ENCODE assay signal across 31 mouse cellular contexts in genomic region chr2:122260729-122261128, GRCm38 (mm10). TPM values are rescaled to one million over a fixed set of nuclear protein-coding genes. Genes with fewer than 3 reads are reported as not detected.
A peak's percentile ranks its signal among the peaks of the same experiment; 100 is the strongest.
DNase-seq lines count a peak whose midpoint lies in the region; ATAC-seq and TF ChIP-seq lines count a peak whose summit lies in the region.
"Had no signal": no experiment of that assay in that cellular context is flagged by ENCODE, and none has a peak within 500 bp of the region (broad histone marks: within the 10 kb centered on the region; RNA-seq: fewer than 3 reads in every experiment).

No protein-coding gene starts in this region.

- no peaks in the 10 kb centered on the region for H3K27me3 ChIP-seq in intestine, embryonic 15.5 days (replicated peaks)
- no peaks in the 10 kb centered on the region for H3K27me3 ChIP-seq in intestine, postnatal 0 days (replicated peaks; ENCODE audit: control insufficient read depth, insufficient read depth, low read length)
- no peaks in the 10 kb centered on the region for H3K27me3 ChIP-seq in stomach, embryonic 16.5 days (ENCODE audit: control insufficient read depth, insufficient read depth, low read length)
- H3K27me3 ChIP-seq in forebrain, embryonic 10.5 days (ENCODE audit: poor library complexity, severe bottlenecking) = no peaks in the 10 kb centered on the region
- H3K27me3 ChIP-seq: embryonic facial prominence, embryonic 12.5 days; embryonic facial prominence, embryonic 15.5 days; forebrain, embryonic 12.5 days; forebrain, embryonic 15.5 days; heart, embryonic 13.5 days had no signal

- intact Hi-C loops in gastrocnemius, postnatal 36 days (cut with DNase I) = no loop called here

- H3K27ac ChIP-seq in intestine, embryonic 15.5 days = peak overlapping the region; percentile 66
- peak overlapping the region; percentile 64; the same call in 1 of the 2 replicates for H3K27ac ChIP-seq in intestine, postnatal 0 days (ENCODE audit: low read depth, low read length)
- H3K27ac ChIP-seq in stomach, embryonic 16.5 days (ENCODE audit: low read length) = no peak overlapping the region
- H3K27ac ChIP-seq in forebrain, embryonic 10.5 days = no peak overlapping the region
- H3K27ac ChIP-seq: embryonic facial prominence, embryonic 12.5 days; embryonic facial prominence, embryonic 15.5 days; forebrain, embryonic 12.5 days; forebrain, embryonic 15.5 days; heart, adult 2 months; heart, embryonic 10.5 days; heart, embryonic 13.5 days; hindbrain, embryonic 14.5 days; hindbrain, postnatal 0 days had no signal

- H3K4me3 ChIP-seq in intestine, embryonic 15.5 days (replicated peaks) = no peak overlapping the region
- H3K4me3 ChIP-seq in intestine, postnatal 0 days (ENCODE audit: low read depth, low read length) = no peak overlapping the region
- no peak overlapping the region for H3K4me3 ChIP-seq in stomach, embryonic 16.5 days (replicated peaks; ENCODE audit: low read length)
- H3K4me3 ChIP-seq in forebrain, embryonic 10.5 days = no peak overlapping the region
- H3K4me3 ChIP-seq: embryonic facial prominence, embryonic 12.5 days; embryonic facial prominence, embryonic 15.5 days; forebrain, embryonic 12.5 days; forebrain, embryonic 15.5 days; heart, adult 2 months; heart, embryonic 10.5 days; heart, embryonic 13.5 days had no signal

- ATAC-seq in intestine, embryonic 15.5 days = peak; percentile 96
- peak; percentile 82 for ATAC-seq in intestine, postnatal 0 days
- ATAC-seq in stomach, embryonic 16.5 days (ENCODE audit: insufficient read depth, low FRiP score) = peak; percentile 69
- ATAC-seq: CD4-positive, CD25-positive, alpha-beta regulatory T cell, adult 4 months; forebrain, embryonic 15.5 days; hindbrain, postnatal 0 days had no signal

- WGBS in intestine, embryonic 15.5 days = 61% methylated on average over 5 of the region's 5 CpGs
- 30% methylated on average over 5 of the region's 5 CpGs for WGBS in intestine, postnatal 0 days
- 70% methylated on average over 5 of the region's 5 CpGs for WGBS in stomach, embryonic 16.5 days
- WGBS in forebrain, embryonic 10.5 days = 88% methylated on average over 5 of the region's 5 CpGs

- peaks cover 3% of the 10 kb centered on the region; the same call in 1 of the 2 replicates for H3K4me1 ChIP-seq in intestine, embryonic 15.5 days (replicated peaks)
- no peaks in the 10 kb centered on the region for H3K4me1 ChIP-seq in intestine, postnatal 0 days (replicated peaks; ENCODE audit: control insufficient read depth, insufficient read depth, low read length)
- H3K4me1 ChIP-seq in stomach, embryonic 16.5 days (ENCODE audit: control insufficient read depth, insufficient read depth, low read length) = no peaks in the 10 kb centered on the region
- peaks cover 37% of the 10 kb centered on the region for H3K4me1 ChIP-seq in forebrain, embryonic 10.5 days
- H3K4me1 ChIP-seq: embryonic facial prominence, embryonic 15.5 days; heart, embryonic 10.5 days; heart, embryonic 13.5 days had no signal

- no peak overlapping the region for H3K9ac ChIP-seq in intestine, embryonic 15.5 days
- no peak overlapping the region for H3K9ac ChIP-seq in intestine, postnatal 0 days (ENCODE audit: low read depth, low read length)
- no peak overlapping the region for H3K9ac ChIP-seq in stomach, embryonic 16.5 days (ENCODE audit: low read length)
- H3K9ac ChIP-seq: embryonic facial prominence, embryonic 12.5 days; embryonic facial prominence, embryonic 15.5 days; forebrain, embryonic 12.5 days; forebrain, embryonic 15.5 days; heart, embryonic 13.5 days; hindbrain, embryonic 14.5 days had no signal

- no peaks in the 10 kb centered on the region for H3K9me3 ChIP-seq in intestine, embryonic 15.5 days
- no peaks in the 10 kb centered on the region for H3K9me3 ChIP-seq in intestine, postnatal 0 days (ENCODE audit: control insufficient read depth)
- H3K9me3 ChIP-seq in stomach, embryonic 16.5 days (replicated peaks; ENCODE audit: control insufficient read depth, low read length) = no peaks in the 10 kb centered on the region
- no peaks in the 10 kb centered on the region for H3K9me3 ChIP-seq in forebrain, embryonic 10.5 days
- H3K9me3 ChIP-seq: embryonic facial prominence, embryonic 12.5 days; embryonic facial prominence, embryonic 15.5 days; forebrain, embryonic 12.5 days; forebrain, embryonic 15.5 days; heart, embryonic 10.5 days; heart, embryonic 13.5 days had no signal

- H3K4me2 ChIP-seq in intestine, embryonic 15.5 days (replicated peaks) = no peak overlapping the region
- H3K4me2 ChIP-seq in intestine, postnatal 0 days (replicated peaks; ENCODE audit: low read depth) = no peak overlapping the region
- H3K4me2 ChIP-seq in stomach, embryonic 16.5 days (ENCODE audit: low read depth, low read length) = no peak overlapping the region
- H3K4me2 ChIP-seq: embryonic facial prominence, embryonic 12.5 days; embryonic facial prominence, embryonic 15.5 days; forebrain, embryonic 12.5 days; forebrain, embryonic 15.5 days; heart, embryonic 13.5 days; hindbrain, embryonic 14.5 days had no signal

- H3K36me3 ChIP-seq in intestine, embryonic 15.5 days = no peaks in the 10 kb centered on the region
- H3K36me3 ChIP-seq in intestine, postnatal 0 days (ENCODE audit: control insufficient read depth, insufficient read depth) = peaks cover 35% of the 10 kb centered on the region; the same call in 1 of the 2 replicates
- H3K36me3 ChIP-seq in stomach, embryonic 16.5 days (ENCODE audit: control insufficient read depth, insufficient read depth, low read length) = no peaks in the 10 kb centered on the region
- peaks cover 22% of the 10 kb centered on the region for H3K36me3 ChIP-seq in forebrain, embryonic 10.5 days (replicated peaks)
- H3K36me3 ChIP-seq: embryonic facial prominence, embryonic 12.5 days; embryonic facial prominence, embryonic 15.5 days; forebrain, embryonic 12.5 days; forebrain, embryonic 15.5 days had no signal

- no peak for DNase-seq in gastrocnemius, postnatal 36 days
- DNase-seq in urinary bladder, postnatal 14 days (ENCODE audit: low spot score) = no peak
- no peak for DNase-seq in forebrain, embryonic 10.5 days (ENCODE audit: extremely low spot score, low spot score)
- DNase-seq: adrenal gland, adult 2 months; adrenal gland, postnatal 25 days; cerebellum, adult 11-12 months; cerebellum, adult 9-11 months; cerebellum, postnatal 25 days; gastrocnemius, postnatal 25 days; heart, adult 2 months; heart, postnatal 14 days; heart, postnatal 4 days had no signal

- TF ChIP-seq CTCF in intestine, postnatal 0 days (IDR thresholded peaks at IDR 0.05; ENCODE audit: low read depth) = no peak

RNA-seq across cellular contexts. Expression of gene Sord, which starts 26.2 kb away (rescaled TPM):
- polyA plus RNA-seq in intestine, embryonic 15.5 days (2015; fragmentation: Nextera tagmentation; extraction: Ambion mirVana) = 68.1 and 68.6 TPM in 2 replicates
- 136 and 172 TPM in 2 replicates for polyA plus RNA-seq in intestine, postnatal 0 days (2015; fragmentation: Nextera tagmentation; extraction: Ambion mirVana)
- polyA plus RNA-seq in stomach, embryonic 16.5 days (2015; fragmentation: Nextera tagmentation; extraction: Ambion mirVana) = 50.9 and 52.4 TPM in 2 replicates
- 10 to 100 TPM; 39.0 to 51.1 TPM for total RNA-seq in gastrocnemius, postnatal 36 days (2021)
- 30.7 and 30.9 TPM in 2 replicates for polyA plus RNA-seq in forebrain, embryonic 10.5 days (2016; fragmentation: Nextera tagmentation; extraction: Ambion mirVana)

RNA-seq across cellular contexts. Expression of gene Duox2, which starts 37.5 kb away (rescaled TPM):
- 0.08 TPM in 1 of 2 replicates, not detected in the other for polyA plus RNA-seq in intestine, embryonic 15.5 days (2015; fragmentation: Nextera tagmentation; extraction: Ambion mirVana)
- polyA plus RNA-seq in intestine, postnatal 0 days (2015; fragmentation: Nextera tagmentation; extraction: Ambion mirVana) = 0.17 and 0.38 TPM in 2 replicates
- 1.6 and 2.6 TPM in 2 replicates for polyA plus RNA-seq in stomach, embryonic 16.5 days (2015; fragmentation: Nextera tagmentation; extraction: Ambion mirVana)
- under 1 TPM in 1 of 2 experiments, not detected in 1; 0.17 TPM for total RNA-seq in gastrocnemius, postnatal 36 days (2021)
- polyA plus RNA-seq in forebrain, embryonic 10.5 days (2016; fragmentation: Nextera tagmentation; extraction: Ambion mirVana) = not detected in 2 replicates
- total RNA-seq: adrenal gland, postnatal 25 days; common myeloid progenitor, adult 5-6 weeks; granulocyte monocyte progenitor cell, adult 5-6 weeks; MEL had no signal
- polyA plus RNA-seq: CD4-positive, CD25-positive, alpha-beta regulatory T cell, adult 4 months; forebrain, embryonic 12.5 days; heart, embryonic 10.5 days; hindbrain, embryonic 11.5 days; hindbrain, embryonic 14.5 days had no signal

RNA-seq across cellular contexts. Expression of gene Duoxa2, which starts 38.0 kb away (rescaled TPM):
- polyA plus RNA-seq in intestine, embryonic 15.5 days (2015; fragmentation: Nextera tagmentation; extraction: Ambion mirVana) = 0.14 and 0.25 TPM in 2 replicates
- polyA plus RNA-seq in intestine, postnatal 0 days (2015; fragmentation: Nextera tagmentation; extraction: Ambion mirVana) = 0.83 and 1.5 TPM in 2 replicates
- polyA plus RNA-seq in stomach, embryonic 16.5 days (2015; fragmentation: Nextera tagmentation; extraction: Ambion mirVana) = 3.4 and 6.1 TPM in 2 replicates
- total RNA-seq in gastrocnemius, postnatal 36 days (2021) = not detected
- not detected in 2 replicates for polyA plus RNA-seq in forebrain, embryonic 10.5 days (2016; fragmentation: Nextera tagmentation; extraction: Ambion mirVana)
- total RNA-seq: adrenal gland, adult 2 months; adrenal gland, postnatal 25 days; common myeloid progenitor, adult 5-6 weeks; gastrocnemius, adult 8-10 months; gastrocnemius, postnatal 25 days; granulocyte monocyte progenitor cell, adult 5-6 weeks; MEL had no signal
- polyA plus RNA-seq: adrenal gland, adult 2 months; C2C12; CD4-positive, CD25-positive, alpha-beta regulatory T cell, adult 4 months; embryonic facial prominence, embryonic 12.5 days; embryonic facial prominence, embryonic 15.5 days; forebrain, embryonic 12.5 days; heart, embryonic 13.5 days; heart, embryonic 16.5 days; hindbrain, embryonic 11.5 days had no signal

RNA-seq across cellular contexts. Expression of gene Duoxa1, which starts 52.8 kb away (rescaled TPM):
- polyA plus RNA-seq in intestine, embryonic 15.5 days (2015; fragmentation: Nextera tagmentation; extraction: Ambion mirVana) = not detected in 2 replicates
- not detected in 2 replicates for polyA plus RNA-seq in intestine, postnatal 0 days (2015; fragmentation: Nextera tagmentation; extraction: Ambion mirVana)
- polyA plus RNA-seq in stomach, embryonic 16.5 days (2015; fragmentation: Nextera tagmentation; extraction: Ambion mirVana) = 11.4 and 17.4 TPM in 2 replicates
- total RNA-seq in gastrocnemius, postnatal 36 days (2021) = under 1 TPM; 0.41 to 0.49 TPM
- polyA plus RNA-seq in forebrain, embryonic 10.5 days (2016; fragmentation: Nextera tagmentation; extraction: Ambion mirVana) = not detected in 2 replicates
- total RNA-seq: adrenal gland, postnatal 25 days; heart, postnatal 4 days; hindbrain, postnatal 0 days; MEL had no signal
- polyA plus RNA-seq: CD4-positive, CD25-positive, alpha-beta regulatory T cell, adult 4 months; forebrain, embryonic 15.5 days; heart, embryonic 10.5 days; hindbrain, embryonic 11.5 days had no signal

RNA-seq across cellular contexts. Expression of gene Duox1, which starts 54.7 kb away (rescaled TPM):
- 0.03 and 0.08 TPM in 2 replicates for polyA plus RNA-seq in intestine, embryonic 15.5 days (2015; fragmentation: Nextera tagmentation; extraction: Ambion mirVana)
- polyA plus RNA-seq in intestine, postnatal 0 days (2015; fragmentation: Nextera tagmentation; extraction: Ambion mirVana) = 0.07 TPM in 1 of 2 replicates, not detected in the other
- 2.7 and 4.3 TPM in 2 replicates for polyA plus RNA-seq in stomach, embryonic 16.5 days (2015; fragmentation: Nextera tagmentation; extraction: Ambion mirVana)
- total RNA-seq in gastrocnemius, postnatal 36 days (2021) = under 1 TPM; 0.47 to 0.66 TPM
- 0.05 TPM in 1 of 2 replicates, not detected in the other for polyA plus RNA-seq in forebrain, embryonic 10.5 days (2016; fragmentation: Nextera tagmentation; extraction: Ambion mirVana)
- total RNA-seq: adrenal gland, adult 2 months; adrenal gland, postnatal 25 days; common myeloid progenitor, adult 5-6 weeks; granulocyte monocyte progenitor cell, adult 5-6 weeks; heart, postnatal 4 days; MEL had no signal
- polyA plus RNA-seq: CD4-positive, CD25-positive, alpha-beta regulatory T cell, adult 4 months; heart, embryonic 10.5 days; heart, embryonic 13.5 days had no signal

Comparison
In these comparisons a context has a peak if more than half of its experiments do, and no peak if none do; other contexts are left out.
1. H3K27ac ChIP-seq: peak in intestine, embryonic 15.5 days (single experiment) and intestine, postnatal 0 days (single experiment); none in stomach, embryonic 16.5 days (single experiment) and forebrain, embryonic 10.5 days (single experiment).
2. Peak in every context shown above with its lines, with median percentiles within 50 percentile points of each other: ATAC-seq.